Mouse (Mus musculus) G1E (cell line): ENCODE measurements at regions not wholly inside any gene's neighbourhood (a gene's known extent, or its start where the extent isn't known, plus 50 kb on each side); places are given as distances from the start of the nearest gene placed in this dataset.

Experiments
- CTCF ChIP-seq: IDR thresholded peaks from 2 replicates; pipeline ENCODE4 v1.5.1; 2012; ENCODE audit warnings: low read depth, low read length, inconsistent platforms, mixed read lengths
- POLR2AphosphoS5 ChIP-seq: IDR thresholded peaks from 2 replicates; pipeline ENCODE4 v1.6.1; 2012; ENCODE audit warnings: low read depth, low read length, inconsistent platforms; ENCODE audit not compliant: insufficient replicate concordance
- TAL1 ChIP-seq: conservative IDR thresholded peaks from 2 replicates; pipeline ENCODE4 v1.6.1; 2012; ENCODE audit warnings: low read depth, low read length, inconsistent platforms, mixed read lengths

DNA sequence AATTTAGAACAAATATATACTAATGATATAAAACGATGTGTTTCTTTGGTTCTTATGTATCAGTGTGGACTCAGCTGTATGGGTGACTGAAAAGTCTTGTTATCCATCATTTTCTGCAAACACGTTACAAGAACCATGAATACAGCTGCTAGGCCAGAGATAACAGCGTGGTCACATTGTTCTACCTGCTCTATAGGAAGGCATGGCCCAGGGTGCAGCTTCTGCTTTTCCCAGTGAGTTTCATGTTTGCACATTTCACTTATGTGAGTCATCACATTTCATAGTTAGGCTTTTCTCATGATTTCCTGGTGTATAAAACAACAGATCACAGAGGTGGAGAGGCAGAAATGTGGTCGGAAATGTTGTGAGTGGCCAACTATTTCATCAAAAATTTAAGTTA lies 306.8 kb downstream of the Otol1 start:
- TF ChIP-seq TAL1 (no peak), CTCF (no peak), POLR2AphosphoS5 (no peak)
